Mouse (Mus musculus) neural tube, embryonic 15.5 days (tissue): ENCODE measurements around the gene Nt5c2. TPM values are rescaled to one million over a fixed set of nuclear protein-coding genes. Genes with fewer than 3 reads are reported as not detected.

Experiments
- ATAC-seq: fragments of 200-750 bp; cut with Nextera tagmentation; 2 replicates; pipeline ENCODE4 v1.8.0; 2017; ENCODE audit warnings: mild to moderate bottlenecking, moderate TSS enrichment, moderate library complexity; ENCODE audit not compliant: low FRiP score
- H3K27ac ChIP-seq: fragments of 300-500 bp; sonication (generic); replicated peaks from 2 replicates; pipeline ENCODE4 v1.5.1; 2015; ENCODE audit warnings: mild to moderate bottlenecking, inconsistent platforms
- H3K27me3 ChIP-seq: fragments of 300-500 bp; sonication (generic); replicated peaks from 2 replicates; pipeline ENCODE4 v1.6.1; 2015; ENCODE audit warnings: inconsistent platforms
- H3K36me3 ChIP-seq: fragments of 300-500 bp; sonication (generic); 2 replicates; pipeline ENCODE4 v1.6.1; 2015; ENCODE audit warnings: inconsistent platforms
- H3K4me1 ChIP-seq: fragments of 300-500 bp; sonication (generic); 2 replicates; pipeline ENCODE4 v1.6.1; 2015; ENCODE audit warnings: inconsistent platforms
- H3K4me2 ChIP-seq: fragments of 300-500 bp; sonication (generic); 2 replicates; pipeline ENCODE4 v1.6.1; 2015; ENCODE audit warnings: inconsistent platforms, mild to moderate bottlenecking, moderate library complexity
- H3K4me3 ChIP-seq: fragments of 300-500 bp; sonication (generic); replicated peaks from 2 replicates; pipeline ENCODE4 v1.5.1; 2015; ENCODE audit warnings: mild to moderate bottlenecking, inconsistent platforms
- H3K9ac ChIP-seq: fragments of 300-500 bp; sonication (generic); replicated peaks from 2 replicates; pipeline ENCODE4 v1.6.1; 2015; ENCODE audit warnings: mild to moderate bottlenecking, inconsistent platforms
- H3K9me3 ChIP-seq: fragments of 300-500 bp; sonication (generic); replicated peaks from 2 replicates; pipeline ENCODE4 v1.6.1; 2016; ENCODE audit warnings: inconsistent platforms
- WGBS: fragments of 180-500 bp; shearing (Covaris S2); methylation state at CpG from one replicate; pipeline ENCODE4 v1.1.7; 2015; ENCODE audit warnings: mixed read lengths; 5-methylcytosine and 5-hydroxymethylcytosine counted together
- polyA plus RNA-seq: library from polyadenylated mRNA; unstranded; fragments of >200 nt; fragmentation: Nextera tagmentation; extraction: Ambion mirVana; gene quantifications from 2 replicates; pipeline ENCODE4 v1.2.1, GENCODE M21; 2015

Gene Nt5c2
- polyA plus RNA-seq, 1 experiment from 2014 or later: 72.1 TPM

DNA sequence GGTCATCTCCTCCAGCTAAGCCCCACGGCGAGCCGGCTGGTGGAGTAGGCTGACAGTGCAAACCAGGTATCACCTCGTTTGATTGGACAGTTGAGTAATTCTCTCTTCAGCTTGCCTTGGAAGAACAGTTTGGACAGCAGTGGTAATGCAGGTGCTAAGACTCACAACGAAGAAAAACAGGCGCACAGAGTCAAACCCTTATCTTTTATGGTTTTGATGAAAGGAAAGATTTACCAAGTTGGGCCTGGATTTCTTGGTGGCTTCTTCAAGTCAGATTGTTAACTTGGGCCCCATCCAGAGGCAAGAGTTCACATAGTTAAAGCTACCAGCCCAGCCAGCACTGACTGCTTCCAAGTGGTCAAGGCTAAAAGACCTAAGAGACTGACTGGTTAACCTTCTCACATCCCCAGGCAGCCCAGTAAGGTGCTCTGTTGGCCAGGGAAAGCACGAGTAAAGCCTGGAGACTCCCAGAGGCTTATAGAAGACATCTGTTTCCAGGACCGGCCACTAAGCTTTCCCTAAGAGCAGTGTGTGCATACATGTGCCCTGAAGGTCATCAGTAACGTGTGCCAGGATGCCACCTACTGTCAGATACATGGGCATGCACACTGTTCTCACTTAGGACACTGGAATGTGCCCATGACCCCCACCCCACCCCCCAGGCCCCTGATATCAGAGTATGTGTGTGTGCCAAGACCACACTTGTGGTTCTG, 157.5 kb downstream of the Nt5c2 start:
- H3K27ac ChIP-seq: 0 out of 2 replicates have a peak overlapping the region, but pooled peaks have one; percentile 13
- peak; percentile 14; the same call in 1 of the 2 replicates for ATAC-seq
- WGBS: 64% methylated on average over 9 of the region's 9 CpGs

DNA sequence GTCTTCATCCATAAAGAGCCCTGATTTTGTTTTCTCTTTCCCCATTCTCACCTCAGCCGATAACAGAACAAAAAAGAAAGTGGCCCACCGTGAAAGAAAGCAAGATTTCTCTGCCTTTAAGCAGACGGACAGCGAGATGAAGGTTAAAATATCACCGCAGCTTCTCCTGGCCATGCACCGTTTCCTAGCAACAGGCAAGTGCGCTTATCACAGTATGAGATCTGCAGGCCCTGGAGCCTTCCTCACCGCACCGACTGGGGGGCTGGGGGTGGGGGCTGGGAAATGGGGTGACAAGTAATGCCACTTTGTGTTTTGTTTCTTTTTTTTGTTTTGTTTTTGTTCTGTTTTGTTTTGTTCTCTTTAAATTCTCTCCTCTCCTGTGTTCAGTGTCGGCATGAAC, 158.2 kb downstream of the Nt5c2 start:
- peak overlapping the region; percentile 20; the same call in 1 of the 2 replicates for H3K4me2 ChIP-seq
- no peaks in the 10 kb centered on the region for H3K9me3 ChIP-seq

More for the DNA sequence above, 157.5 kb downstream of the Nt5c2 start:
- H3K4me2 ChIP-seq: no peak overlapping the region
- peaks cover 17% of the 10 kb centered on the region for H3K4me1 ChIP-seq
- no peak overlapping the region for H3K4me3 ChIP-seq
- H3K9ac ChIP-seq: no peak overlapping the region
- no peaks in the 10 kb centered on the region for H3K36me3 ChIP-seq
- H3K9me3 ChIP-seq: no peaks in the 10 kb centered on the region
- no peaks in the 10 kb centered on the region for H3K27me3 ChIP-seq

DNA sequence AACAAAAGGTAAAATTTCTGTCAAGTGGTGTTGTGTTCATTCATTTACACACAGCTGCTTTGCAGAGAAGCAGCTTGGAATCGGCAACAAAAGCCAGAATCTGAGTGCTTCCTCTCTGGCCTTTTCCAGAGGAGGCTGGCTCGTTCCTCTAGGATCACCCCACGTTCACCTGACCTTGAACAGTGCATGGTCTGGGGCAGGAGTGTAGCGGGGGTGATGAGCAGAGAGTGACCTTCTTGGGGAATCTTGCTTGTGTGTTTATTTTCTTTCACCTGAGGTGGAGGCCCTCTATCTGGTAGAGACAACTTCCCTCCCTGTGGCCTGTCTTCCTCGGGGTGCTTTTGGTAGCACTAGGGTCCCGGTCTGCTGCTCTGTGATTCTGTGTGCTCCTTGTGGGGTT, 158.7 kb downstream of the Nt5c2 start:
- H3K4me2 ChIP-seq: peak overlapping the region; percentile 20; the same call in 1 of the 2 replicates
- no peak overlapping the region for H3K9ac ChIP-seq
- WGBS: 57% methylated on average over 6 of the region's 6 CpGs
- H3K36me3 ChIP-seq: no peaks in the 10 kb centered on the region
- no peak overlapping the region for H3K4me3 ChIP-seq
- H3K27ac ChIP-seq: peak overlapping the region; percentile 61; the same call in 1 of the 2 replicates
- H3K27me3 ChIP-seq: no peaks in the 10 kb centered on the region
- H3K4me1 ChIP-seq: peaks cover 17% of the 10 kb centered on the region
- H3K9me3 ChIP-seq: no peaks in the 10 kb centered on the region
- ATAC-seq: no peak

More for the DNA sequence above, 158.2 kb downstream of the Nt5c2 start:
- H3K4me1 ChIP-seq: peaks cover 17% of the 10 kb centered on the region
- WGBS: 13% methylated on average over 10 of the region's 10 CpGs
- ATAC-seq: peak; percentile 57; the same call in 1 of the 2 replicates
- H3K36me3 ChIP-seq: no peaks in the 10 kb centered on the region
- no peaks in the 10 kb centered on the region for H3K27me3 ChIP-seq
- peak overlapping the region; percentile 61; the same call in 1 of the 2 replicates for H3K27ac ChIP-seq
- no peak overlapping the region for H3K4me3 ChIP-seq
- H3K9ac ChIP-seq: no peak overlapping the region

DNA sequence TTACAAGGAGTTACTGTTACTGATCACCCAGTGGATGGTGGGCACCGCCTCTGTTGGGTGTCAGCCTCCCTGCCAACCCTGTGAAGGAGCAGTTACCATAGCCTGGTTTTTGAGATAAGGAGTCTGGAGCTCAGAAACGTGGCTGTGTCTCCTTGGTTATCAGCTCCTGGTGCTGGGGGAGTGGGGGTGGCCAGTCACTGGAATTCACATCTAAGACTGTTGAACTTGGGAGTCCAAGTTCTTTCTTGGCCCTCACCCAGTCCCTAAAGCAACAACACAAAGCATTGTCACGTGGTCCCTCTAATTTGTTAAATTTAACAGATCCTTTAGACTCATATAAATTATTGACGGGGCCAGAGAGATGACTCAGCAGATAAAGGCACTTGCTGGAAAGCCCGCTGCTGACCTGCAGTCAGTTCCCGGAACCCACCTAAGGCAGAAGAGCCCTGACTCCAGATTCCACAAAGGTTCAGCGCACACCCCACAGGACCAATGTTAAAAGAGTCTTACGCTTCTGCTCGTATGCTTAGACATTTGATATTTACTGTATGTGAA, 165.4 kb downstream of the Nt5c2 start:
- no peak for ATAC-seq
- no peak overlapping the region for H3K4me3 ChIP-seq
- no peaks in the 10 kb centered on the region for H3K36me3 ChIP-seq
- H3K9ac ChIP-seq: no peak overlapping the region
- no peaks in the 10 kb centered on the region for H3K4me1 ChIP-seq
- H3K9me3 ChIP-seq: no peaks in the 10 kb centered on the region
- H3K4me2 ChIP-seq: no peak overlapping the region
- no peak overlapping the region for H3K27ac ChIP-seq
- 71% methylated on average over 9 of the region's 9 CpGs for WGBS
- no peaks in the 10 kb centered on the region for H3K27me3 ChIP-seq

DNA sequence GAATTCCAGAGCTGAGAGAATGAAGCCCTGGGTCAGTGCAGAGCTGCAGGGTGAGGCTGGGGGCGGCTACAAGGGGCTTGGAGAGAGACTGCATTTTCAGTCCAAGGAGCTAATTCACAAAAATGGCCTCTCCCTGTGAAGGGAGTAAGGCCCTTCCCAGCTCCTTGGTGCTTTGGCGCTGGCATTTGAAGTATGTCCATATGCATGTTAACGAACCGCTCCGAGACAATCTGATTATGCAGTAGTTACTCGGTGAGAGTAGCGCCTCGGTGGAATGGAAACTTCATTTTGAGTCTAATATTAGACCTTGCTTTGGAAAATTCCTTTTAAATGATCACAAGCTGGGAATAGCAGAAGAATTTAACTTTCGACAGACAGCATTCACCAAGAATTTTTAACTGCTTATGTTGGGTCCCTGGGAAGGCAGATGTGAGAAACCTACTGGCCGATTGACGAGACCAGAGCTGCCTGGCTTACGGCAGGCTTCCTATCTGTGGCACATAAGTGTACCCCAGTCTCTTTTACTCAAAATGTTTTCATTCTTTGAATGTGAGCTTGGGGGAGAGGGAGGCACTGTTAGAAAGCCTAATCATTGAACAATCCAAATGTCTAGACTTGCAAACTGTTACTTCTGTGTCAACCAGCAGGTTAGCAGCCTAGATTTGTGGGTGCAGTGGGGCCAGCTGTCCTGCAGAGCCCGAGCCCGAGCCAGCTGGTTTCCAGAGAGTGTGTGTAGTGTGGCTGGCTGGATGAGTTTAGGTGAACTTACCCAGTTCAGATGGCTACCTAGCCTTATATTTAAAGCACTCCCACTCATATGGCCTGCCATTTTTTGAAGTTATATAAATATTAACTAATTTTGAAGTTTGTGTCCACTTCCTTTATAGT, 166.3 kb downstream of the Nt5c2 start:
- ATAC-seq: no peak
- no peak overlapping the region for H3K27ac ChIP-seq
- 69% methylated on average over 14 of the region's 14 CpGs for WGBS

DNA sequence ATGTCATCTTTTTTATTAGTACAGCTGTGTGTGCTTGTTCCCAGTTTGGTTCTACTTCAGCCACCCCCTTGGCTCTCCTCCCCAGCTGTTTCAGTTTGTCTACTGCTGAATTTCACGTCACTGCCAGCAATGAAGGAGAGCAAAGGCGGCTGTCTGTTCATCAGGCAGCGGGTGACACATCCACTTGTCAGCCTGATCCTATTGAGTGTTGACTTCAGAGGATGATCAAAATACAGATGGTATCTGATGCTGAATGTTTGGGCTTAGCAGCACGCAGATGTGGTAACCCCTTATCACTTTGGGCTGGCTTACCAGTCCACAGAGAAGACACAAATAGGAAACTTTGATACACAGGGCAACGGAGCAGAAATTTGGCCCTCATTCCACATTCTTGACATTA, 168.5 kb downstream of the Nt5c2 start:
- Histone ChIP-seq H3K9me3 (no peaks in the 10 kb centered on the region), H3K9ac (no peak overlapping the region), H3K36me3 (no peaks in the 10 kb centered on the region), H3K4me3 (no peak overlapping the region), H3K27ac (no peak overlapping the region), H3K27me3 (no peaks in the 10 kb centered on the region), H3K4me2 (no peak overlapping the region), H3K4me1 (no peaks in the 10 kb centered on the region)
- ATAC-seq: no peak
- WGBS: 82% methylated on average over 5 of the region's 5 CpGs

More for the DNA sequence above, 166.3 kb downstream of the Nt5c2 start:
- H3K4me2 ChIP-seq: no peak overlapping the region
- no peaks in the 10 kb centered on the region for H3K9me3 ChIP-seq
- H3K9ac ChIP-seq: no peak overlapping the region
- no peaks in the 10 kb centered on the region for H3K4me1 ChIP-seq
- no peaks in the 10 kb centered on the region for H3K36me3 ChIP-seq
- H3K27me3 ChIP-seq: no peaks in the 10 kb centered on the region
- H3K4me3 ChIP-seq: no peak overlapping the region

DNA sequence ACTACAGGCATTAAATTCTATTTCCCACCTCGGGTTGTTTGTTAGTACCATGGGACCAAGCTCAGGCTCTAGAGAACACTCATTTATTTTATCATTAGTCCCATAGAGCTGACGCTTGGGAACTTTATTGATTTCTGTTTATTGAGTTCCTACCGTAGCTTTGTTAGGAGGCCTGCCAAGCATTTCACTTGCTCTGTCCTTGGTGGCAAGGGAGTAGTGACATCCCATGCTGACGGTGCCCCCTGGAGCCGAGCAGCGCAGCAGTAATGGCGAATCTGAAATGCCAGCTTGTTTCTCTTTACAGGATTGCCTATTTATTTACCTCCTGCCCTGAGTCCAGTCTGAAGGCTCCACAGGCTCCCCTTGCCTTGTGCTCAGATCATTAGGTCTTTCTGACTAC, 168.9 kb downstream of the Nt5c2 start:
- no peak for ATAC-seq
- no peak overlapping the region for H3K9ac ChIP-seq

DNA sequence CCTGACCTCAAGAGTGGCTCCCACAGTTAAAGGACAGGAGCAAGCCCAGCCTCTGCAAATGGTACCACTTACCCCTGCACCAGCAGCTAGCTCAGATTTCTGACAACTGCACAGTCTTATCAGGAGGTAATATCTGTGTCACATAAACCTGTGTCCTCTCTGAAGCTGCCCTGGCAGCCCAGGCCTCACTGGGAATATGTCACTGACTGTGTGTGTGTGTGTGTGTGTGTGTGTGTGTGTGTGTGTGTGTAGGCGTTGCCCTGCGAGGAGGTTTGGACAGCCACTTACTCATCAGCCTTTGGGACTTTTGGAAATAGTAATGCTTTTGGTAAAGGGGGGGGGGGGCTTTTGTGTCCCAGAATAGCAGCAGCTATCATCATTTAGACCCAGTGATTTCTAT, 171.9 kb downstream of the Nt5c2 start:
- Histone ChIP-seq H3K4me2 (no peak overlapping the region), H3K27ac (no peak overlapping the region), H3K27me3 (no peaks in the 10 kb centered on the region), H3K9ac (no peak overlapping the region), H3K36me3 (no peaks in the 10 kb centered on the region), H3K4me1 (peaks cover 3% of the 10 kb centered on the region; the same call in 1 of the 2 replicates), H3K4me3 (no peak overlapping the region), H3K9me3 (no peaks in the 10 kb centered on the region)
- ATAC-seq: no peak
- WGBS: 71% methylated on average over 2 of the region's 2 CpGs

More for the DNA sequence above, 168.9 kb downstream of the Nt5c2 start:
- H3K27me3 ChIP-seq: no peaks in the 10 kb centered on the region
- no peak overlapping the region for H3K27ac ChIP-seq
- H3K4me2 ChIP-seq: no peak overlapping the region
- WGBS: 70% methylated on average over 7 of the region's 7 CpGs
- no peaks in the 10 kb centered on the region for H3K36me3 ChIP-seq
- H3K4me1 ChIP-seq: no peaks in the 10 kb centered on the region
- no peak overlapping the region for H3K4me3 ChIP-seq
- H3K9me3 ChIP-seq: no peaks in the 10 kb centered on the region

DNA sequence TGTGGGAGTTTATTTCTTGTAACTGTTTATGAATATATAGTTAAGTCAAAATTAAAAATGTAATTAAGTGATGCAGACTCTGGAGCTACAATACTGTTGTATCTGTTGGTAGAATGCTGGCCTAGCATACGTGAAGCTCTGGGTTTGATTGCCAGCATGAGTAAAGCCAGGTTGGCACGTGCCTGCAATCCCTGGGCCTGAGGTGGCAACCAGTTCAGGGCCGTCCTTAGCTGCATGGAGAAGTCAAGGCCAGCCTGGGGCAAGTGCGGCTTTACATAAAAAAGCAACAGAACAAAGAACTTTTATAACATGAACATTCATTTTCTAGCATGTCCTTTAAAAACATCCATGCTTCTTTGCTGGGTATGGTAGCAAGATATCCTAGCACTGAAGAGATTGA, 173.9 kb downstream of the Nt5c2 start:
- H3K9ac ChIP-seq: no peak overlapping the region
- no peak for ATAC-seq
- H3K4me2 ChIP-seq: no peak overlapping the region
- no peaks in the 10 kb centered on the region for H3K9me3 ChIP-seq
- WGBS: 79% methylated on average over 4 of the region's 4 CpGs
- no peaks in the 10 kb centered on the region for H3K27me3 ChIP-seq
- no peak overlapping the region for H3K4me3 ChIP-seq
- no peaks in the 10 kb centered on the region for H3K36me3 ChIP-seq
- no peak overlapping the region for H3K27ac ChIP-seq
- peaks cover 3% of the 10 kb centered on the region; the same call in 1 of the 2 replicates for H3K4me1 ChIP-seq

DNA sequence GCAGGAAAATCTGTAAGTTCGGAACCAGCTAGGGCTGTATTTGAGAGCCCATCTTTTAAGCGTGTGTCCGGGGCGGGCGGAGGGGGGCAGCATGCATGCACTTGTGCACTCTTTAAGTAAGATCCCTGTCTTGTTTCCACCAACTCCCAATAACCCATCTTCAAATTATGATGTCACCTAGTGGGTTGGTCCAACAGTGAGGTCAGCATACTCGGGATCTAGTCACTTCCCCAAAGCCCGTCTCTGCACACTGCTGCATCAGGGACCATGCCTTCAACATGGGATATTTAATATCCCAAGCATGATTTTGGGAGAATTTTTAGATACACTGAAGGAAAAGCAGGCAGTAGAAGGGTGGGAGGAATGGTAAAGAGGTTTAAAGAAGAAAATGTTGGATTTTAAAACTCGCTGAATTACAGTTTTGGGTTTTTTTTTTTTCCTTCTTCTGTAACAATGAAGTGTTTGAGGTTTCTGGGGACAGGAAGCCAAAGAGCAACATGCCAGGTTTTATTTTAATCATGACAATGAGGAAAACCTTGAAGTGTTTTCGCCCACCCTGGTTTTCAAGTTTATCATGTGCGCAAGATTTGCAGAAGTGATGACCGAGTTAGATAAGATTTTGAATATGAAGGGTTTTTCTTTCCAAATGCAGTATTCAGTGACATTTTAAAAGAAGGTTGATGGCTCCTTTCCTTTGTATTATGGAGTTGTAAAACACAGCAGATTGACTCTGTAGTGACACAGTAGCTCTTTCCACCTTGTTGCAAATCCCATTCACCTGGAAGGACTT, 177.5 kb downstream of the Nt5c2 start:
- Histone ChIP-seq H3K27ac (no peak overlapping the region), H3K36me3 (no peaks in the 10 kb centered on the region), H3K4me1 (peaks cover 3% of the 10 kb centered on the region; the same call in 1 of the 2 replicates), H3K4me2 (no peak overlapping the region), H3K9me3 (no peaks in the 10 kb centered on the region), H3K4me3 (no peak overlapping the region), H3K9ac (no peak overlapping the region), H3K27me3 (no peaks in the 10 kb centered on the region)
- no peak for ATAC-seq
- 94% methylated on average over 11 of the region's 11 CpGs for WGBS

DNA sequence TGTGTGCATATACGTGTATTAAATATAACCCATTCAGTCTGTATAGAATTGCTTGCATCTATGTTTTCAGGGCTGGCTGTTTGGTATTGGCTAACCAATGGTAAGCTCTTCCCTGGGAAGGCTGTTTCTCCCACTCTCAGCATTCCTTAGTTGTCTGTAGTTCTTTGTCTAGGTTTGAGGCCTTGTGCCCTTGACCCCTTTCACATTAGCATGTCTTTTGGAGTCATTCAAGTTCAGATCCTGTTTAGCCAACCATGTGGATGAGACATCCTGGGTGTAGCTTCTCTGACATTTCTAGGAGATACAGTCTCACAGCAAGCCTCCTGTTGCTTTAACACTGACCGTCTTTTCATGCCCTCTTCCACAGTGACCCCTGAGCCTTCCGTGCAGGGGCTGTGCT, 178.9 kb downstream of the Nt5c2 start:
- H3K4me2 ChIP-seq: no peak overlapping the region
- ATAC-seq: no peak
- WGBS: 55% methylated on average over 3 of the region's 3 CpGs
- H3K36me3 ChIP-seq: no peaks in the 10 kb centered on the region
- H3K4me1 ChIP-seq: peaks cover 3% of the 10 kb centered on the region; the same call in 1 of the 2 replicates
- no peaks in the 10 kb centered on the region for H3K27me3 ChIP-seq
- H3K4me3 ChIP-seq: no peak overlapping the region
- H3K27ac ChIP-seq: no peak overlapping the region
- H3K9me3 ChIP-seq: no peaks in the 10 kb centered on the region
- H3K9ac ChIP-seq: no peak overlapping the region
